Mouse (Mus musculus): ENCODE data around the gene Sept14. TPM values are rescaled to one million over a fixed set of nuclear protein-coding genes. Genes with fewer than 3 reads are reported as not detected.
A peak's percentile ranks its signal among the peaks of the same experiment; 100 is the strongest.
"Not testable (repeated sequence)": the region's sequence is repeated elsewhere in the genome, so short reads cannot be mapped to it uniquely, and the experiment has no call there.

Sept14 gene
- polyA plus RNA-seq, 1 experiment from 2014 or later, result not detected

DNA sequence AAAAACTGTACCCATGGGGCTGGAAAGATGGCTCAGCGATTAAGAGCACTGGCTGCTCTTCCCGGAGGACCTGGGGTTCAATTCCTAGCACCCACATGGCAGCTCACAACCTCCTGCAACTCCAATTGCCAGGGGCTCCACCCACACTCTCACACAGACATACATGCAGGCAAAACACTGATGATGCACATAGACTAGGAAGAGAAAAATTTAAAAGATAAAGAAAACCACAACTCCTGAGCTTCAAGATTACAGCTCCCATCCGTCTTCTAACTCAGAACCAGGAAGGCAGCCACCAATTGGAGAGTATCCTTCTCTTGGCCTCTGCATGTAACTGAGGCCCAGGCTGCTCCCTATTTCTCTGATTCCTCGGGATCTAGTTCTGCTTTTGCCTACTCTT lies 16.0 kb upstream of the Sept14 start:
- H3K36me3 ChIP-seq, result peaks cover 10% of the 10 kb centered on the region
- no peaks in the 10 kb centered on the region for H3K9me3 ChIP-seq
- peak overlapping the region; percentile 98 for H3K9ac ChIP-seq
- H3K27ac ChIP-seq (replicated peaks), result peak overlapping the region; percentile 95; the same call in 1 of the 2 replicates
- no peaks in the 10 kb centered on the region for H3K27me3 ChIP-seq
- WGBS, result 54% methylated on average over 4 of the region's 4 CpGs
- ATAC-seq (ENCODE audit: low read depth), result no peak
- H3K4me3 ChIP-seq, result peak overlapping the region; percentile 87
- peak overlapping the region; percentile 61 for H3K4me2 ChIP-seq
- peaks cover 25% of the 10 kb centered on the region for H3K4me1 ChIP-seq (replicated peaks)

DNA sequence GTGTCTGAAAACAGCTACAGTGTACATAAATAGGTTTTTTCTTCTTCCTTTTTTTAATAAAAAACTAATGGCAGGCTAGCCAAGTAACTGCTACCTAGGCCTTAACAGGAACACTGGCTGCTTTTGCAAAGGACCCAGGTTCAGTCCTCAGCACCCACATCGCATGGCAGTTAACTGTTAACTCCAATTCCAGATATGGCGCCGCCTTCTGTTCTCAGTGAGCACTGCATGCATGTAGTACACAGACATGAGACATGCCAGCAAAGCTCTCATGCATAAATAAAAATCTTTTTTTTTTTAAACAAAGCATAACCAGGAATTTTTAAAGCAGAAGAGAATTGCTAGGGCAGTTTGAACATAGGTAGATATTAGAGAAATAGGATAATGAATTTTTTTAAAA lies 11.9 kb upstream of the Sept14 start:
- peaks cover 35% of the 10 kb centered on the region for H3K36me3 ChIP-seq
- peaks cover 9% of the 10 kb centered on the region for H3K4me1 ChIP-seq (replicated peaks)
- H3K4me2 ChIP-seq, result no peak overlapping the region
- ATAC-seq (ENCODE audit: low read depth), result no peak
- H3K9ac ChIP-seq, result no peak overlapping the region
- H3K4me3 ChIP-seq, result no peak overlapping the region
- H3K9me3 ChIP-seq, result no peaks in the 10 kb centered on the region
- WGBS, result 85% methylated on average over 3 of the region's 3 CpGs
- no peaks in the 10 kb centered on the region for H3K27me3 ChIP-seq
- H3K27ac ChIP-seq (replicated peaks), result no peak overlapping the region

GRCm38 (mm10) chr5:129717016-129717415 lies 8.7 kb upstream of the Sept14 start:
- Histone ChIP-seq H3K4me3 (no peak overlapping the region), H3K27ac (replicated peaks) (no peak overlapping the region)
- 87% methylated on average over 9 of the region's 9 CpGs for WGBS

DNA sequence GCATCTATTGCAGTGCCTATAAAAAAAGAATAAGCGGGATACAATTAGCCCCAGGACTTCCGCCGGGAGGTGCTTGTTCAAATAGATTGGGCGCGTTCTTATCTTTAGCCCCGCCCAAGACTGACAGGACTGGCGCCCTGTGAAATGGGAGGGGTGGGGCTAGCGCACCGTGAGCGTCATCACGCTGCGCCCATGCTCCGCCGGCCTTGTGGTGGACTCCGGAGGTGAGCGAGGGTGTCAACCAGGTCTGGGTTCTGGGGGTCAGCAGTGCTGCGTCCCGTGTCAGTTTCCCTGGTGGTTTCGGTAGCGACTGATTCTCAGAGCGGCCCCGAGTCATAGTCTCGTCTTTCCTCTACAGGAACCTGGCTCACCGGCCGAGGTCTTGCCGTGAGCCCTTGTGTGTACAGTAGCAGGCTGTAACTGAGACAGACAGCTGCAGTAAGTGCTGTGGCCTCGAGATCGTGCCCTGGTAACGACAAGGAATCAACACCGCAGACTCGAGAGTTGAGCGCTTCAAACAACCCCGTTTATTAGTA lies 7.1 kb upstream of the Sept14 start, which contains the start of gene Mrps17:
Mrps17 (plus strand) TSS at position 172 of the 536 bp plus-strand sequence.
- Histone ChIP-seq H3K4me2 (peak within 1 kb of the TSS; percentile 89), H3K4me1 (replicated peaks) (peaks cover 9% of the 10 kb centered on the region), H3K9me3 (no peaks in the 10 kb centered on the region), H3K27me3 (no peaks in the 10 kb centered on the region), H3K9ac (peak within 1 kb of the TSS; percentile 82), H3K36me3 (peaks cover 35% of the 10 kb centered on the region), H3K27ac (replicated peaks) (peak within 1 kb of the TSS; percentile 62; the same call in 1 of the 2 replicates), H3K4me3 (peak within 1 kb of the TSS; percentile 70)
- ATAC-seq (ENCODE audit: low read depth), result peak; percentile 97
- under 1% methylated on average over 33 of the region's 33 CpGs for WGBS

More at GRCm38 (mm10) chr5:129717016-129717415, 8.7 kb upstream of the Sept14 start:
- no peak for ATAC-seq (ENCODE audit: low read depth)
- H3K4me1 ChIP-seq (replicated peaks), result peaks cover 9% of the 10 kb centered on the region
- H3K36me3 ChIP-seq, result peaks cover 35% of the 10 kb centered on the region
- no peak overlapping the region for H3K9ac ChIP-seq
- no peak overlapping the region for H3K4me2 ChIP-seq
- no peaks in the 10 kb centered on the region for H3K9me3 ChIP-seq
- H3K27me3 ChIP-seq, result no peaks in the 10 kb centered on the region

DNA sequence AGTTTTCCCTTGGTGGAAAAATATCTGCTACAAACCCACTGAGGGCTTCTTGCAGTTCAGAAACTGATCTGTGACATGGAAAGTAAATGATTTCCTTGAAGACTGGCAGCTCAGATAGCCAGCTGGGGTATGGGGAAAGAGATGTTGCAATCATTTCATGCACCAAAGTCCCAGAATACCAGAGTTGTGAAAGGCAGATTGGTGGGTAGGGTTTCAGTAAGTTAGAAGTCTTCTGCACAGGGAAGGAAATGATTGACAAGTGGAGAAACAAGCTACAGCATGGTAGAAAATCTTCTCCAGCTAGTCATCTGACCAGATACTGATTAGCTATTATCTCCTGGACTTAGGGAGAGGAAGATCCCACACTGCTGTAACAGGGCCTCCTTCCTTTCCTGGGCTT lies 4.9 kb downstream of the Sept14 start:
- ATAC-seq (ENCODE audit: low read depth), result no peak
- Histone ChIP-seq H3K4me1 (replicated peaks) (no peaks in the 10 kb centered on the region), H3K36me3 (no peaks in the 10 kb centered on the region), H3K27ac (replicated peaks) (no peak overlapping the region), H3K4me2 (no peak overlapping the region), H3K9ac (no peak overlapping the region), H3K9me3 (no peaks in the 10 kb centered on the region), H3K4me3 (no peak overlapping the region), H3K27me3 (peaks cover 6% of the 10 kb centered on the region)

DNA sequence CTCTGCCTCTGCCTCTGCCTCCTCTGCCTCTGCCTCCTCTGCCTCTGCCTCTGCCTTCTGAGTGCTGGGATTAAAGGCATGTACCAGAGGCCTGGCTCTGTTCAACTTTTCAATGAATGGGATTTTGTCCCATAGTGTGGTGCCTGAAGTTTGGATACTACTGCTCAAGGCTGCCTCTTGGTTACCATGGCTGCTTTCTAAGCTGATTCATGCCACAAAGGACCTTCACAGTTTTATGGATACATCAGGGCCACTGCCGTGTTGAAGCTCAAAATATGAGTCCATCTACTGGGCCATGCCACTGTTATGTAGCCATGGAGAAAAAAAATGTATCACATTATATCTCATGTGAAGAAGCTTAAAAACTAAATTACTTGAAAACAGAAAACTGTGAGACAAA lies 6.6 kb downstream of the Sept14 start:
- no peaks in the 10 kb centered on the region for H3K9me3 ChIP-seq
- no peaks in the 10 kb centered on the region for H3K4me1 ChIP-seq (replicated peaks)
- no peak overlapping the region for H3K4me3 ChIP-seq
- no peak overlapping the region for H3K4me2 ChIP-seq
- no peaks in the 10 kb centered on the region for H3K36me3 ChIP-seq
- no peak overlapping the region for H3K9ac ChIP-seq
- no peak overlapping the region for H3K27ac ChIP-seq (replicated peaks)
- 73% methylated on average over 1 of the region's 1 CpGs for WGBS
- no peak for ATAC-seq (ENCODE audit: low read depth)
- peaks cover 6% of the 10 kb centered on the region for H3K27me3 ChIP-seq

DNA sequence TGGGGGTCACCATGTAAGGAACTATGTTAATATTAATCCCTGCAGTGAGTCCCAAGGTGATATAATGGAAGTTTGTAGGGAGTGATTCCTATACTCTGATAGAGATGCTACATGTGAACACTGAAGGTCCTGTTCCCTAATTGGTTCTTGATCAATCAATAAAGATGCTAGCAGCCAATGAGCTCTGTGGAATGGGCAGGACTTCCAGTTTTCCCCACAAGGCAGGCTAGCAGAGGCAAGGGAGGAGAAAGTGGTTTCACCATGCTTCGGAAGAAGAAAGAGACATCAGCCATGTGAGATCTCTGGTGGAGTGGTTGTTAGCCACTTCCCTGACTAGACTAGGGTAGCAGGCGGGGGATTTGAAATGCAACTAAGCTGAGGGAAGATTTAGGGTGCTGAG lies 7.8 kb downstream of the Sept14 start:
- Histone ChIP-seq H3K4me1 (replicated peaks) (no peaks in the 10 kb centered on the region), H3K27me3 (peaks cover 6% of the 10 kb centered on the region), H3K4me3 (no peak overlapping the region), H3K9ac (no peak overlapping the region), H3K36me3 (no peaks in the 10 kb centered on the region), H3K9me3 (no peaks in the 10 kb centered on the region), H3K4me2 (no peak overlapping the region; the same call in 1 of the 2 replicates), H3K27ac (replicated peaks) (no peak overlapping the region)
- 47% methylated on average over 2 of the region's 2 CpGs for WGBS
- no peak for ATAC-seq (ENCODE audit: low read depth)

DNA sequence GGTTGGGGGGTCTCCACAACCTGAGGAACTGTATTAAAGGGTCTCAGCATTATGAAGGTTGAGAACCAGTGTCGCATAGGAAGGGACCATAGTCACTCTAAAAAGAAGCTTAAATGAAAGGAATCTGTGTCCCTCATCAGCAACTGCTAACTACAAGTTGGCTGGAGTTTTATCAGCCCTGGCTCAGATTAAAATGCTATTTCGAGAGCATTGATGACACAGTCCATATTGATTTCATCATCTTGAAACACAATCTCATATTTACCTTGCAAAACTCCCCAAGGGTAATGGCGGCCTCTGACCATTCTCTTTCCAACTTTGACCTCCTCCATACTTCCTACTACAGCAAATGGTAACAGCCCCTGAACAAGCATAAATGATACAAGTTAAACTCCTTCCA lies 17.8 kb downstream of the Sept14 start:
- Histone ChIP-seq H3K27me3 (no peaks in the 10 kb centered on the region), H3K27ac (replicated peaks) (no peak overlapping the region), H3K9ac (no peak overlapping the region), H3K4me1 (replicated peaks) (no peaks in the 10 kb centered on the region), H3K4me2 (no peak overlapping the region), H3K9me3 (no peaks in the 10 kb centered on the region), H3K36me3 (no peaks in the 10 kb centered on the region), H3K4me3 (no peak overlapping the region)
- 80% methylated on average over 3 of the region's 3 CpGs for WGBS
- no peak for ATAC-seq (ENCODE audit: low read depth)

DNA sequence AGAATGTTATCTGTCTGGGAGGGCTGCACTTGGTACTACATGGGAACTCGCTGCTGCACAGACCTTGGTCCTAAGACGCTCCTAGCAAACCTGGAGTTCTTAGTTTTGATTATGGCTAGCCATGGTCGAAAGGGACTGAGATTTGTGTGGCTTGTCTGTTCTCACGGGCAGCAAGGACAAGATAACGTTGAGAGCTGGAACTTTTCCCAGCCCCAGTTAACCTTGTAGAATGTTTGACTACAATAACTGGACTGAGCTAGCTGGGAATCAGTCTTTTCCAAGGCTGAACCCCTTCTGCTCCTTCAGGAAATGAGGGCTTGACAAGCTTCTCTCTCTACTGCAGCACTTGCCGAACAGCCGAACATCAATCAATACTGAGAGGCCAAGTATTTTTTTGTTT lies 20.7 kb downstream of the Sept14 start:
- H3K27ac ChIP-seq (replicated peaks), result no peak overlapping the region
- H3K9me3 ChIP-seq, result no peaks in the 10 kb centered on the region
- no peaks in the 10 kb centered on the region for H3K4me1 ChIP-seq (replicated peaks)
- 84% methylated on average over 7 of the region's 7 CpGs for WGBS
- H3K9ac ChIP-seq, result no peak overlapping the region
- no peak for ATAC-seq (ENCODE audit: low read depth)
- H3K4me3 ChIP-seq, result no peak overlapping the region
- no peak overlapping the region for H3K4me2 ChIP-seq
- no peaks in the 10 kb centered on the region for H3K36me3 ChIP-seq
- no peaks in the 10 kb centered on the region for H3K27me3 ChIP-seq

GRCm38 (mm10) chr5:129685141-129685540 lies 23.2 kb downstream of the Sept14 start:
- H3K27me3 ChIP-seq; H3K9ac ChIP-seq; H3K4me3 ChIP-seq; H3K9me3 ChIP-seq; H3K4me1 ChIP-seq (replicated peaks); ATAC-seq (ENCODE audit: low read depth); H3K27ac ChIP-seq (replicated peaks); H3K36me3 ChIP-seq; H3K4me2 ChIP-seq: not testable (repeated sequence)
- 95% methylated on average over 5 of the region's 5 CpGs for WGBS

- 0 out of 2 replicates have a peak within 1 kb of the TSS, but pooled peaks have one; percentile 29 for H3K27ac ChIP-seq (replicated peaks)
- ATAC-seq (ENCODE audit: low read depth), result peak; percentile 83
Observed at GRCm38 (mm10) chr5:129670036-129670458, 38.3 kb downstream of the Sept14 start, which contains the start of gene Zfp11. Gene Zfp11 (minus strand): TSS chr5:129670099.

DNA sequence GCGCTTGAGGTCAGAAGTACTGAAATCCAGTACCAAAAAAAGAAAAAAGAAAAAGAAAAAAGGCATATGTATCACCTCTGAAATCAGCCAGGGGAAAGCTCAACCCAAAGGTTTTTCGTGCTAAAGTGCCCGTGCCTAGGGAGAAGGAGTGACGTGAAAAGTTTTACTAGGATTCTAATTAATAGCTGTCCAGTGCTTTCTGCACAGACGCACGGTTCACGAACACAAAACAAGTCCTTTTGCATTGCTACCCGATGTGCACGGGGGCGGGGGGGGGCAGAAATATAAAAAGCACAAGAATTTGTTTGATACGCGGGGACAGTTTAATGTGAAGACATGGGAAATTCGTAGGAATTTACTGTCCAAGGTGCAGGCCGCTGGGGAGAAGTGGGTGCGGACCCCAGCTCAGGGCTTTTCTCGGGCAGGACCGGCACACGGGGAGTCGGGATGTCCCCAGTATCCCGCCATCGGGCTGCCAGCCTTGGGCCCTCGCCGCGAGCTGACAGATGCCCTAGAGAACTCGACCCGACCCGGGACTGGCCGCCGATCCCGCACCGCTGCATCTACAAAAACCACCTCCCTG lies 38.8 kb downstream of the Sept14 start:
- peak; percentile 76 for ATAC-seq (ENCODE audit: low read depth)
- Histone ChIP-seq H3K27me3 (no peaks in the 10 kb centered on the region), H3K36me3 (no peaks in the 10 kb centered on the region), H3K4me3 (peak overlapping the region; percentile 82), H3K4me1 (replicated peaks) (peaks cover 13% of the 10 kb centered on the region), H3K9me3 (no peaks in the 10 kb centered on the region), H3K9ac (peak overlapping the region; percentile 93), H3K4me2 (peak overlapping the region; percentile 90), H3K27ac (replicated peaks) (0 out of 2 replicates have a peak overlapping the region, but pooled peaks have one; percentile 29)
- WGBS, result 1% methylated on average over 31 of the region's 31 CpGs

More at GRCm38 (mm10) chr5:129670036-129670458, 38.3 kb downstream of the Sept14 start, which contains the start of gene Zfp11:
- peaks cover 13% of the 10 kb centered on the region for H3K4me1 ChIP-seq (replicated peaks)
- H3K9ac ChIP-seq, result peak within 1 kb of the TSS; percentile 93
- peak within 1 kb of the TSS; percentile 82 for H3K4me3 ChIP-seq
- H3K36me3 ChIP-seq, result no peaks in the 10 kb centered on the region
- 0 out of 2 replicates have a peak, but pooled peaks cover 2% of the 10 kb centered on the region for H3K9me3 ChIP-seq
- no peaks in the 10 kb centered on the region for H3K27me3 ChIP-seq
- H3K4me2 ChIP-seq, result peak within 1 kb of the TSS; percentile 90
- 1% methylated on average over 23 of the region's 23 CpGs for WGBS

Data from neural tube, embryonic 13.5 days (tissue).